Mouse (Mus musculus) brain, adult 2 months (tissue): ENCODE data around the gene Nck2.

Experiments
- DNase-seq: peaks from one replicate; pipeline ENCODE4 v3.0.0; 2011; ENCODE audit warnings: low read depth, low spot score

The Nck2 gene

GRCm38 (mm10) chr1:43501143-43501919, 57.0 kb downstream of the Nck2 start:
- DNase-seq, result no peak

DNA sequence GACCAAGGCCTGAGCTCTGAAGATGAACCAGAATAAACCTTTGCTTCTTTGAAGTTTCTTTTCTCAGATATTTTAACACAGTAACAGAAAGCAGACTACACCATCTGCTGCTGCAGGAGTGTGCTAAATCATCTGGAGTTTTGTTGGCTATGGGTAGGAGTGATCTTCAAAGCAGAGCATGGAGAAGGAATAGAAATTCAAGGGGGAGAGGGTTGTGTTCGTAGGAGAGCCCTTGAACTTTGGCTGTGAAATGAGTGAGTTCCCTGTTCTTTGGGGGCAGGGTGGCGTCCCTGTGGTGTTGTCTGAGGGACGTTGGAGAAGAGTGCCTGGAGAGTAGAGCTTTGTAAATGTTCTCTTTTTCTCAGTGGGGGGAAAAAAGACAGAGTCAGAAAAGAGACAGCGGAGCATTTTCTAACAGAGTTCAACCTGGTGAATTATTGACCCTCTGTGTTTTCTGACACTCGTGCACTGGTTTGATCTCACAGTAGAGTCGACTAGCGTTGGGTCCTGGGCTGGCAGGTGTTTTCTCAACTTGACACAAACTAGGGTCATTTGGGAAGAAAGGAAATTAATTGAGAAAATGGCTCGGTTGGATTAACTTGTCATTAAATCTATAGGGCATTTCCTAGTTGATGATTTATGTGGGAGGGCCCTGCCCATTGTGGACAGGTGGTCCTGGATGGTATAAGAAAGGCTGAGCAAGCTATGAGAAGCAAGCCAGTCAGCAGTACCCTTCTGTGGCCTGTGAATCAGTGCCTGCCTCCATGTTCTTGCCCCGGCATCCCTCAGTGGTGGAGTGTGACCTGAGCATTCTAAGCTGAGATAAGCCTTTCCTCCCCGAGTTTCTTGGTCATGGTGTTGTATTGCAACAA, 57.8 kb downstream of the Nck2 start:
- peak; percentile 82 for DNase-seq

- DNase-seq, result no peak
Measured at GRCm38 (mm10) chr1:43502792-43503146, 58.4 kb downstream of the Nck2 start.

GRCm38 (mm10) chr1:43503261-43503660, 58.9 kb downstream of the Nck2 start:
- no peak for DNase-seq

GRCm38 (mm10) chr1:43503676-43504075, 59.3 kb downstream of the Nck2 start:
- no peak for DNase-seq

- peak; percentile 45 for DNase-seq
Measured at GRCm38 (mm10) chr1:43504235-43504634, 59.9 kb downstream of the Nck2 start.

DNA sequence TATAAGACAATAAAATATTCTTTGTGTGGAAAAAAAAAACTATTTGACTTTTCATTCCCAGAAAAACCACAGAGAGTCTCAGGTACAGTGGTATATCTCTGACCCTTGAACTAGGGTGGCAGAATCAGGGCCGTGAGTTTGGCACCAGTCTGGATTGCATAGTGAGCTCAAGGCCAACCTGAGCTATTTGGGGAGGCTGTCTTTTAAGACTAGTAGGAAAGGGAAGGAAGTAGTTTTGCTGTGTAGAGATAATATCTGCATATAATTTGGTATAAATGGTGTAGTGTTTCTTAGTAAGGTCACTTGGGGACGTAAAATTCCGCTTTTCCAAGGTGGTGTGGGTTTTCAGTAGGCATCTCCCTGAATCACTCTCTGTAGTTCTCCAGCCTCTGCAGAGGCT, 62.3 kb downstream of the Nck2 start:
- DNase-seq, result no peak

DNA sequence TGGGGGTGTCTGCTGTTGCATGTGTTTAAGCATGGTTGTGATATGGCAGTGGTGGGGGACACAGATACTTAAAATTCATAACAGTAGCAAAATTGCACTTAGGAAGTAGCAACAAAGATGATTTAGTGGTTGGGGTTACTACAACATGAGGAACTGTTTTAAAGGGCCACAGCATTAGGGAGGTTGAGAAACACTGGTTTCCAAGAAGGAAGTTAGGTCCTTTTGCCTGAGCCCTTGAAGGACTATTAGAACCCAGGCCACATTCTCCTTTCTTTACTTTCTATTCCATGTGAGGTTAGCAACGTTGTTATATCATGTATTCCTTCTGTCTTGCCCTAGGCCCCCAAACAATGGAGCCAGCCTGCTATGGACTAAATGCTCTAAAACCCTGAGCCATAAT, 63.4 kb downstream of the Nck2 start:
- DNase-seq, result no peak

DNA sequence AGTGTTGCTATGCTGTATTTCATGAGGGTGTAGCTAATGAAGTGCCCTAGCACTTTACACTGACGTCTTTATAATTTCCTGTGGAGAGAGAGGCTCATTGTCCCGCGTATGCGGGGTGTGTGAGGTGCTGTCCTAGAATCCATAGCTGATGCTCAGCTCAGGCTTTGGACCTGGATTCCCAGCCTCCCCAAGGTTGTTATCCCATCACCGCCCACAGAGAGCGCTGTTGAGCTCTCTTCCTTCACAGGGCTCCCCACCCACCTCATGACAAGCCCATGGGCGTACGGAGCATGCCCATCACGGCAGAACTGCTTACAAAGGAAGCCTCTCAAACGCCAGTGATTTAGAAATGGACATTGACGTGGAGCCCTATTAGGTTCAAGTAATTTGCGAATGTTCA, 66.9 kb downstream of the Nck2 start:
- no peak for DNase-seq

GRCm38 (mm10) chr1:43511667-43512066, 67.3 kb downstream of the Nck2 start:
- peak; percentile 75 for DNase-seq

DNA sequence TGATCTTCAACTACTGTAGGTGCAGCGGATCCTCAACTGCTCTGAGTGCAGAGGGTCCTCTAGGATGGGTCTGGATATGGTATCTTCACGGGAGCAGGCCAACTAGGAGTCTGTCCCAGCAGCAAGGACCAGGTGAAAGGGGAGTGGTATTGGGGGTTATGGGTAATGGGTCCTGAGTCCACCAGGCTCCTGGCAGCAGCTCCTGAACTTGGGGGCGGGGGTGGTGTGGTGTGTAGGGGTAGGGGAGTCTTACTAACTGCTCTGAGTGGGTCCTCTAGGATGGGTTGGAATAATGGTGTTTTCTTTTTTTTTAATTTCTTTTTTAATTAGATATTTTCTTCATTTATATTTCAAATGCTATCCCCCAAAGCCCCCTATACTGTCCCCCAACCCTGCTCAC, 73.0 kb downstream of the Nck2 start:
- DNase-seq, result no peak

DNA sequence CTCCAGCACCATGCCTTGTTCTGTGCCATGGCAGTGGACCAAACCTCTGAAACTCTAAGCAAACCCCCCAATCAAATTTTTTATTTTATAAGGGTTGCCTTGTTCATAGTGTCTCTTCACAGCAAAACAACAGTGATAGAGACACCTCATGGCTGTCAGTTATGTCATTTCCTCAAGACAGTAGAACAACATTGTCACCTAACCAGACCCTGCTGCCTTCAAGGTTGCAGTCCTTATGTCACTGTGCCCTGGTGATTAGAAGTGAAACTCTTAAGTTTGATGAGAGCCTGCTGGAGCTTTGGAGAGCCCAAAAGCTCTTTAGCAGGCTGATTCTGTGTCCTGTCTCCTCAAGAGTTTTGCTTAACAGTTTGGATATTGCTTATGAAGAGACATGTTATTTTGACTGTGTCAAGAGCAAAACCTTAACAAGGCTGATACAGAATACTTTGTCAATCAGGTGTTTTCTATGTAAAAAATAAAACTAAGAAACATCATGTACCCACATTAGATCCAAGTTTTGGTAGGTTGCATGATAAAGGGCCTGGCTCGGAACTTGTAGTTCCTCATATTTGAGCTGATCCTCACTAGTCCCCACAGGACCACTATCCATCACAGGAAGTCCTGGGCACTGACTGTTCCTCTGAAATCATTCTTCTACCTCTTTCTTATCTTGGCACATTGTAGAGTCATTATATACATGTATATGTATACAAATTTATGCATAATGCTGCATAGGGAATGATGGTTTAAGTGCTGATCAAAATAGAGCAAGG, 76.0 kb downstream of the Nck2 start:
- DNase-seq, result no peak

- DNase-seq, result no peak
Measured at GRCm38 (mm10) chr1:43520989-43521371, 76.6 kb downstream of the Nck2 start.

- DNase-seq, result no peak
Measured at GRCm38 (mm10) chr1:43521512-43521911, 77.1 kb downstream of the Nck2 start.

DNA sequence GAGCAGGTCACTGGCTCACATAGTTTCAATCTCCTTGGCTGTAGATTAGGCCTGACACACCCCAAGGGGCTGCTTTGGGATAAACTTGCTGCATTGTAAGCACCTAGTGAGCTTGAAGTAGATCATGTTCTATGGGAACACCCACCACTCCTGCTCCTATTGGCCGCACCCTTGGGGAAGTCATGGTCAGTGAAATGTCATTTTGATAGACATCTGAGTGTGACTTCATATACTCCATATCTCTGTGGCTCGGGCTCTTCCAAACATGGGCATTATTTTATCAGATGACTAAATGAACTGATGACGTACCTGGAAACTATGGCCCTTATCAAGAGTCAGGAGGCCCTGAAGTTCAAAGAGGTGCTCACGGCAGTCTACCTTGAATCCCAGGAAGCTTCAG, 77.6 kb downstream of the Nck2 start:
- no peak for DNase-seq

- no peak for DNase-seq
Measured at GRCm38 (mm10) chr1:43522976-43523375, 78.6 kb downstream of the Nck2 start.

DNA sequence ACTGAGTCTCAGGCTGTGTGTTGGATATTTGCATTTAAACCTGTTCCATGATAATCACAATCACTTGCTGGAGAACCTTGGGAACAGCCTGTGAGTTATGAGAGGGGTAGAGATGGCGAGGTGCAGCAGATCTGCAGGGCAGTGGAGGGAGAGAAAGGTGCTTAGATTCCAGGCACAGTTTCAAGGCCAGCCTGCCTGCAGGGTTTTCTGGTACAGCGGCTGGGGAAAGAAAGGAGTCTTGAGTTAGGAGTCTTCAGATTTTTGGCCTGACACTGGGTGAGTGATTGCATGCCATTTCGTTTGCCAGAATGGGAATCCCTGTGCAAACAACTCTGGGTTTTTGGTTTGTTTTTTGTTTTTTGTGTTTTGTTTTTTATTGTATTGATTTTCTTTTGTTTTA, 80.0 kb downstream of the Nck2 start:
- no peak for DNase-seq

- no peak for DNase-seq
Measured at GRCm38 (mm10) chr1:43528275-43528674, 83.9 kb downstream of the Nck2 start.

DNA sequence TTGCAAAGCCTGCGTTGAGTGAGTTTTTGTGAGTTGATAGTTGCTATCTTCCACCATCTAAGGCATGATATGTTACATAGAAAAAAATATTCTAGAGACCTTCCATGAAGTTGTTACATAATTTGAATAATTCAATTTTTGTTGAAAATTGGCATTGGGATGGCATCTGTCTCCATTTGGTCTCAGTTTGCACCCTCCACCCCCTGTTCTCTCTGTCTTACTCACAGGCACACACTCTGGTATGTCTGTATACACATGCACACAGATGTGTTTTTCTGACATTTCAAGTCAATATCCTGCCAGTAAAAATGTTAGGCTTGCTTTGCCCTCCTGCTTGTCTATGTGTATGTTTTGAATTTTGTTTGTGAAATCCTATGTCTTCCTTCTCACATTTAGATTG, 84.7 kb downstream of the Nck2 start:
- DNase-seq, result peak; percentile 60

DNA sequence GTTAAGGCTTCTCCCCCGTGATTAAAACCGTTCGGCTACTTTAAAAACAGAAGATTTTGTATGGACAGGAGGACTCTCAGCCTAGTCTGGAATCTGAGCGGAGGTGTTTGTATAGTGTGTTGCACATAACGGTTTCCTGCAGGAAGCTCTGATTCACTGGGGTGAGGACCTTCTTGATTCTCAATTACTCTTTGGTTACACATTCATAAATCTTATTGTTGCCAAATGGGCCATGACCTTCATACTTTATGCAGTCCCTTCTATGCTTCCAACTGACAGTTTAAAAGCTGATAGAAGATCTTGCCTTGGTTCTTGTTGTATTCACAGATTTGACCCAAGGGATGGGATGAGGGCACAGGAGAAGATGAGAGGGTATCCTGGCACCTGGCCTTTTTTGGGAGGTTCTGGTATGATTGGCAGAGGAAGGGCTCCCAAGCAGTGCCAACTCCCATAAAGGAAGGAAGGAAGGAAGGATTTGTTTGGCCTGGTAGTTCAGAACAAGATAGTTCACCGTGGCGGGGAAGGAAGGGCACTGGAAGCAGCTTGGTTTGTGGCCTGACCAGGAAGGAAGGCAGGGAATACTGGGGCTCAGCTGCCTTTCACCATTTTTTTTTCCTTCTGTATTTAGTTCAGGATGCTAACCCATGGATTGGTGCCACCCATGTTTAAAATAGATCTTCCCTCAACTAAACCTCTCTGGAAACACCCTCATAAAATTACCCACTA, 86.1 kb downstream of the Nck2 start:
- no peak for DNase-seq

DNA sequence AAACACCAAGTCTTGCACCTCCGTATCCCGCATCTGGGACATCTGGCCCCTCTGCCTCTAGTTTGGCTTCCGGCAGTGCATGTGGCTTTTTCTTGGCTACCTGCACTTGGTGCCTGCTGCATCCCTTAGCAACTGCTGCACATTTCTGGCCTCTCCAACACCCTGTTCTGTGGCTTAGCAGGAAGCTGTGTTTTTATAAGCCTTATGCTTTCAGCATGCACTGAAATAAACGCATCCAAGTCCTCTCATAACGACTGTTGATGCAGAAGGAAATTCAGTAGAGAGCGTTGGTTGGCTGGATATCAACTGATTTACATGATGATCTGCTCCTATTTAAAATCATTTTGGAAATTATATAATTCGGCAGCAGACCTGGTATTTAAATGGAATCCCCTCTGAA, 86.9 kb downstream of the Nck2 start:
- DNase-seq, result peak; percentile 67

DNA sequence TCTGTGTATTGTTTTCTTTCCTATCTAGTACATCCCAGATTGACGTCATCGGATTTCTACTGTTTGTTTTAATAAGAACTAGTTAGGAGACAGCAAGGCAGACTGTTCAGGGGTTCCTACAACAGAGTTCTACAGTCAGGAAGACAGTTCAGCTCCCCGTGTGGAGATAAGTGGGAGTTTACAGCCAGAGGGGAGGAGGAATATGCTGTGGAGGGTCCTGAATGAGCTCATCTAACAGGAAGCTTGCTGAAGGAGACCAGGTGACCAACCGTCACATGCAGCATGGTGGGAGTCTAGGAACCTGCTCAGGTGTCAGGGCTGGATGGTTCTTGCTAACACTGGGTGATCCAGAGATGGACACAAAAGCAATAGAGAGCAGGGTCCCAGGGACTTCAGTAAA, 87.9 kb downstream of the Nck2 start:
- DNase-seq, result no peak
